Mouse (Mus musculus): Measurements from ENCODE around the gene Arhgef2. TPM values are rescaled to one million over a fixed set of nuclear protein-coding genes. Genes with fewer than 3 reads are reported as not detected.

The Arhgef2 gene
- 139 TPM for polyA plus RNA-seq (2017; shearing (Covaris generic))

GRCm38 (mm10) chr3:88605666-88606065 lies at the start of gene Arhgef2:
Gene Arhgef2 (plus strand): TSS chr3:88605966.

GRCm38 (mm10) chr3:88575540-88575939 lies 30.2 kb upstream of the Arhgef2 start, which contains the start of gene Ssr2:
Gene Ssr2 (plus strand): TSS chr3:88575876.

GRCm38 (mm10) chr3:88652846-88653515 lies 47.2 kb downstream of the Arhgef2 start, which contains the start of gene Rxfp4:
Gene Rxfp4 (minus strand): TSS chr3:88653142.

GRCm38 (mm10) chr3:88684980-88685941 lies 79.5 kb downstream of the Arhgef2 start, which contains the start of gene Khdc4:
Gene Khdc4 (plus strand): TSS chr3:88685803.

Other genes starting within 250 kb of the Arhgef2 start
- not detected for gene Paqr6, start 241.4 kb upstream of the Arhgef2 start, polyA plus RNA-seq (2017; shearing (Covaris generic))
- not detected for gene Bglap3, start 233.2 kb upstream of the Arhgef2 start, polyA plus RNA-seq (2017; shearing (Covaris generic))
- not detected for gene Bglap2, start 227.3 kb upstream of the Arhgef2 start, polyA plus RNA-seq (2017; shearing (Covaris generic))
- not detected for gene Bglap, start 221.5 kb upstream of the Arhgef2 start, polyA plus RNA-seq (2017; shearing (Covaris generic))
- gene Pmf1, start 195.6 kb upstream of the Arhgef2 start, polyA plus RNA-seq (2017; shearing (Covaris generic)), result 44.0 TPM
- gene Slc25a44, start 180.8 kb upstream of the Arhgef2 start, polyA plus RNA-seq (2017; shearing (Covaris generic)), result 25.6 TPM
- gene Sema4a, start 144.8 kb upstream of the Arhgef2 start, polyA plus RNA-seq (2017; shearing (Covaris generic)), result 80.1 TPM
- gene Lmna, start 96.0 kb upstream of the Arhgef2 start, polyA plus RNA-seq (2017; shearing (Covaris generic)), result 9.1 TPM
- gene Mex3a, start 73.6 kb upstream of the Arhgef2 start, polyA plus RNA-seq (2017; shearing (Covaris generic)), result 0.32 TPM
- gene Rab25, start 57.7 kb upstream of the Arhgef2 start, polyA plus RNA-seq (2017; shearing (Covaris generic)), result not detected
- gene Lamtor2, start 52.9 kb upstream of the Arhgef2 start, polyA plus RNA-seq (2017; shearing (Covaris generic)), result 227 TPM
- 52.5 TPM for gene Ubqln4, start 52.2 kb upstream of the Arhgef2 start, polyA plus RNA-seq (2017; shearing (Covaris generic))
- 146 TPM for gene Ssr2, start 30.1 kb upstream of the Arhgef2 start, polyA plus RNA-seq (2017; shearing (Covaris generic))
- not detected for gene Rxfp4, start 47.2 kb downstream of the Arhgef2 start, polyA plus RNA-seq (2017; shearing (Covaris generic))
- gene Khdc4, start 79.8 kb downstream of the Arhgef2 start, polyA plus RNA-seq (2017; shearing (Covaris generic)), result 51.5 TPM
- 63.2 TPM for gene Rit1, start 110.9 kb downstream of the Arhgef2 start, polyA plus RNA-seq (2017; shearing (Covaris generic))
- gene Syt11, start 169.2 kb downstream of the Arhgef2 start, polyA plus RNA-seq (2017; shearing (Covaris generic)), result 76.8 TPM
- 39.9 TPM for gene Gon4l, start 229.3 kb downstream of the Arhgef2 start, polyA plus RNA-seq (2017; shearing (Covaris generic))

All from CD4-positive, CD25-positive, alpha-beta regulatory T cell, adult 9 weeks (primary cell).